Mouse (Mus musculus) heart, postnatal 25 days (tissue): ENCODE results near the gene Gm20388. TPM values are rescaled to one million over a fixed set of nuclear protein-coding genes. Genes with fewer than 3 reads are reported as not detected.
A peak's percentile ranks its signal among the peaks of the same experiment; 100 is the strongest.

Experiments used
- DNase-seq: peaks from one replicate; pipeline ENCODE4 v3.0.0; 2022; ENCODE audit warnings: low spot score
- intact Hi-C: fragments of 180-260 bp; cut with DNase I; formaldehyde crosslinking; loops from one replicate; pipeline ENCODE4 v1.15.1; 2025
- total RNA-seq, 2 experiments: library from RNA; stranded (reverse); gene quantifications; 2 replicates each; pipeline ENCODE4 v1.2.3; 2021

Gene Gm20388
- total RNA-seq, 2 experiments from 2014 or later: 2.7 TPM; not detected in 1

DNA sequence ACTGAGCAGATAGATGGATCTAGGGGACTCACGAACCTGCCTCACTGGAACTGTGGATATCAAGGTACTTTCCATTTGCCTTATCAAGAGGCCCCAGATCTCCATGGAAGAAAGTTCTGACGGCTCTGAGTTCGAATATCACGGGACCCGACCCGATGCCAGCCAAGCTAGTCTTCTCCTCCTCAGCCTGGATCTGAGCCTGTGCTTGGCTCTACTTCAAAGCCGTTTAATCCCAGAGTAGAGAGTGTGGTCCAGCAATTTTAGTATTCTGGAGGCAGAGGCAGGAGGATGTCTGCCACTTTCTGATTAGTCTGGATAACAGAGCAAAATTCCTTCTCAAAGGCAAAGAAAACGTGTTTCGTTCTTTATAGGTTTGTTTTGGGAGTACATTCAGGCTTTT lies 1024.0 kb downstream of the Gm20388 start:
- no peak for DNase-seq
- intact Hi-C loops: no loop called here

GRCm38 (mm10) chr8:120936685-120937084 lies 1026.0 kb downstream of the Gm20388 start:
- no peak for DNase-seq
- intact Hi-C loops: no loop called here

- intact Hi-C loops: no loop called here
- DNase-seq: no peak
Measured at GRCm38 (mm10) chr8:120937474-120937873, 1026.8 kb downstream of the Gm20388 start.

DNA sequence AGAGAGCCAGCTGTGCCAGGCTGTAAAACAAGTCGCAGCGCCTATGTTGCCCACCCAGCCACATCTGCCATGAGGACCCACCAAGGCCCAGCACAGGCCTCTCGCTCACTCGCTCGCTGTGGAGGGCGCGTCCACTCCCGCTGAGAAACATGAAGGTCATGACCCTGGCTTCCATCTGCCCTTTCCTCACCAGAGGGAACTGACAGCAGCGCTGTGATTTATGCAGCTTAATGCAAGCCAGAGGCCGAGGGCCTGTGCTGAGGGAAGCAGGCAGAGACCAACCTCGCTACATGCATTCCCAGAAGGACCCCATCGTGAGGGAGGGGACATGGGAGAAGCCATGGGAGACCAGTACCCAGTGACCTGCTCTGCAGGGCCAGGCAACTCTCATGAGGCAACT lies 1029.6 kb downstream of the Gm20388 start:
- DNase-seq: no peak
- intact Hi-C loops: no loop called here

DNA sequence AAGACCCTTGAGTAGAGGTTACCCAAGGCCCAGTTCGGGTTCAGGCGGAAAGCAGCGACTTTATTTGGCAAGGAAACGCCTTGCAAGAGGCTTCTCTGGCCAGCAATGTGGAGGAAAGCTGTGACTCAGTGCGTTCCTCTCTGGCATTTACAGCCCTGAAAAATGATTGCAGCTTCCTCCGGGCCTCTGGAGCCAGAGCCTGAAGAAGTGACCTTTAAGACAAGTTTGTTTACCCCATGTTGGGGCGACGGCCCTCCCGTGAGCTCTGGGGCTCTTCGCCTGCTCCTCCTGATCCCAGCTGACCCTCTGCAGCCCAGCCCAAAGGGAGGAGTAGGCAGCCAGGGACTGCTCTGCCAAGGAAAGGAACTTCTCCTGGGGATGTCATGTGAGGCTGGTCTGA lies 1036.6 kb downstream of the Gm20388 start:
- intact Hi-C loops: no loop called here
- peak; percentile 26 for DNase-seq

DNA sequence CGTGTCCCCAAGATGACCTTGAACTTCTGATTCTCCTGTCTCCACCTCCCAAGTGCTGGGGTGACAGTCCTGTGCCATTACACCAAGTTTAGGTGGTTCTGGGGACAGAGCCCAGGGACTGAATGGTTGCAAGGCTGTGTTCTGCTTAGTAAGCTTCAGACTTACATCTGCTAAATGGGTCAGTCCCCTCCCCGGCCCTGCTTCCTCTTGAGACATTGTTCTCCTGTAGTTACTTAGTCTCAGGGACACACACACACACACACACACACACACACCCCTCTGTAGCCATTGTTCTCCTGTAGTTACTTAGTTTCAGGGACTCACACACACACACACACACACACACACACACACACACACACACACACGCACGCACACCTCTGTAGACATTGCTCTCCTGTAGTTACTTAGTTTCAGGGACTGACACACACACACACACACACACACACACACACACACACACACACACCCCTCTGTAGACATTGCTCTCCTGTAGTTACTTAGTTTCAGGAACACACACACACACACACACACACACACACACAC lies 1037.5 kb downstream of the Gm20388 start:
- intact Hi-C loops: no loop called here
- DNase-seq: no peak

GRCm38 (mm10) chr8:120948620-120949491 lies 1038.2 kb downstream of the Gm20388 start:
- DNase-seq: no peak

GRCm38 (mm10) chr8:120950674-120951218 lies 1040.1 kb downstream of the Gm20388 start:
- intact Hi-C loops: no loop called here
- DNase-seq: no peak

More at GRCm38 (mm10) chr8:120948620-120949491, 1038.2 kb downstream of the Gm20388 start:
- intact Hi-C loops: no loop called here

DNA sequence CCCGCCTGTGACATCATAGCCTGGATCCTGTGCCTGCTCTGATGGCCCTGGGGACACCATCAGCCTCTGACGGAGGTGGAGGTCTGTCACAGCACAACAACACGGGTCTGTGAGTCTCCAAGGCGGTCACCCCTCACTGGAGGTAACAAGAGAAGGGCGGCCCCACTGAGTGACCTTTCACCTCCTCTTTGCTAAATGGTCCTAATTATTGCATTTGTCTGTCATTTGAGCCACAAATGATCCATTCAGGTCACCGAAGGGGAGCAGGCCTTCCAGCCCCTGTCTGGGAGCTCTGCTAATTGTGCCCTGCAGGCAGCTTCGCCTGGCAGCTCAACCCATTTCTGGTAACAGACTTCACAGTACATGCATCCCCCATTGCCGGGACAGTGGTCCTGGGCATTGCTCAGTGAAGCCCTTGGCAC lies 1048.8 kb downstream of the Gm20388 start:
- no peak for DNase-seq
- intact Hi-C loops: no loop called here

GRCm38 (mm10) chr8:120962606-120963380 lies 1052.2 kb downstream of the Gm20388 start:
- intact Hi-C loops: no loop called here
- peak; percentile 20 for DNase-seq

DNA sequence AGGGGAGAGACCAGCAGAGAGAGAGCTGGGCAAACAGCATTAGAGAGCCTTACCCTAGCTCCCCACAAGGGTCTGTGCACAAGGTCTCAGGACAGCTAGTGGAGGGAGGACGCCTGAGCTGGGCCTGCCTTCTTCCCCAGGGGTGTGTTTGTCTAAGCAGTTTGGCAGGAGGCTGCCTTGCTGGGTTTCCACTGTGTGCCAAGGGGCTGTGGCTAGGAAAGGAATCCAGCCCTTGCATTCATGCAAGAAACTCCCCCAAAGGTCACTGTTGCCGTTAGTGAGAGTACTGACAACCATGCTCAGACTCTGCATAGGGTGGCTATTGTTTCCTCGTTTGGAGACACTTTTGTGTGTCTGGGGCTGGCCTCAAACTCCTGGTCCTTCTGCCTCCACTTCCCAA lies 1055.9 kb downstream of the Gm20388 start:
- intact Hi-C loops: no loop called here
- no peak for DNase-seq

DNA sequence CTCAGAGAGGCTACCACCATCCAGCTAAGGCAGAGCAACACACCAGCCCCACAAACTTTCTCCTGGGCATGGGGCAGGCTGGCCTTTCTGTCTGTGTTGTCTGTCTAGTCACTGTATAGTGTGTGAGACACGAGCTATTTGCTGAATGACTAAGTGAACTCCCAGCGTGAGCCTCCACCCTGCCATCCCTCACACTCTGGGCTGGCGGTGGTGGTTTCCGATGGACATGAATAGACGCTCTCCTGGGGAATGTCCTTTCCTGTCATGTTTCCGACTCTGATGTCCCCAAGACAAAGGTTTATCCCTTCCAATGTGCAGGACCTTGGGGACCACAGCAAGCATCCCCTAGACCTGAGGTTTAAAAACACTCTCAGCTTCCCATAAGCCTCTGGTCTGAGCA lies 1057.7 kb downstream of the Gm20388 start:
- intact Hi-C loops: no loop called here

GRCm38 (mm10) chr8:120970346-120970745 lies 1059.7 kb downstream of the Gm20388 start:
- DNase-seq: no peak
- intact Hi-C loops: loop anchor here (1.0 to 5.0 kb wide), 2 partner anchors 122 to 143 kb away; no protein-coding TSS in a partner anchor

More for the DNA sequence above, 1057.7 kb downstream of the Gm20388 start:
- DNase-seq: no peak

DNA sequence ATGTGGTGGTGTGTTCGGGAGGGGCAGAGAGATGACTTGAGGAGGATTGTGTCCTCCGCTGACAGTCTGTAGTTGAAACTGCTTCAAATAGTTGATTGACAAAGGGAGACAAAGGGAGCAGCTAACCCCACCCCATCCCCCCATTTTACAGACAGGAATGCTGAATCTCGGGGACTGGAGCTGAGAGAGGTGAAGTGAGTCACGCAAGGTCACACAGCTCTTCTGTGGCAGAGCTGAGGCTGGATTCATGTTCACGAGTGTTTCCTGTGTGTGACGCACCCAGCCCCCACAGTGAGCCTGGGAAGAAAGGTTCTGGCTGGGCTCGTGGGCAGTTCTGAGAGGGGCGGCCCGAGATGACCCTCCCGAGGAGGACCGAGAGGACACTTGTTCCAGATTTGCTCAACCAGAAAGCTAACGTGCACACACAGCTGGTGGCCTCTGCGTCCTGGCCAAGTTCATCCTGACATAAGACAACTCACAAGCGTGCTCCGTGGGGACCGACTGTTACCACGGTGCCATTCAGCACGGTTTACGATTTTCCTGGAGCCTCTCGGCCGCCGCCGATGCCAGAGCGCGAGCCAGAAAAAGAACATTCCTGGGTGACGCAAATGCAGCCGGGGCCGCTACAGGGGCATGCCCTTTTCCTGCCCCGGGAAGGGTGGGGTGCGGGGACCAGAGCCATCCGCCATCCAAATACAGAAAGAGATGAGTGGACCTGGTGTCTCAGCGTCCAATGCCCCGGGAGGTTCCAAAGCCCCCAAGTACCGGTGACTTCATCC lies 1061.2 kb downstream of the Gm20388 start:
- peak; percentile 63 for DNase-seq
- intact Hi-C loops: loop anchor here (5.0 kb wide), 1 partner anchor 145 kb away; no protein-coding TSS in a partner anchor

DNA sequence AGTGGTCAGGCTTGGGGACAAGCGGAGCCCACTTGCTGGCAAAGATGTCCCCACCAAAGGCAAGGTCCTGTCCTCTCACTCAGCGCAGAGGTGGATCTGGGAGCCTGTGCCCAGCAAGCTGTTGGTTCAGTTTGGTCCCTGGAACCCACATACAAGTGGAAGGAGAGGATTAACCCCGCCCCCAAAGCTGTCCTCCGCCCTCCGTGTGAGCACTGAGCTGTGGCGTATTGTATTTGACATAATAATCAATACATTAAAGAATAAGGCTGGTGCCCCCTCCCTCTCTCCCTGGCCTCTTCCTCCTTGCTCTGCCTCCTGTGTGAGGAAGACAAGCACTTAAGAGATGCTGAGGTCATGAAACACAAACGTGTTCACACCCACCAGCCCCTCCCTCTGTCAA lies 1062.4 kb downstream of the Gm20388 start:
- DNase-seq: no peak
- intact Hi-C loops: loop anchor here (5.0 kb wide), 1 partner anchor 146 kb away; no protein-coding TSS in a partner anchor

DNA sequence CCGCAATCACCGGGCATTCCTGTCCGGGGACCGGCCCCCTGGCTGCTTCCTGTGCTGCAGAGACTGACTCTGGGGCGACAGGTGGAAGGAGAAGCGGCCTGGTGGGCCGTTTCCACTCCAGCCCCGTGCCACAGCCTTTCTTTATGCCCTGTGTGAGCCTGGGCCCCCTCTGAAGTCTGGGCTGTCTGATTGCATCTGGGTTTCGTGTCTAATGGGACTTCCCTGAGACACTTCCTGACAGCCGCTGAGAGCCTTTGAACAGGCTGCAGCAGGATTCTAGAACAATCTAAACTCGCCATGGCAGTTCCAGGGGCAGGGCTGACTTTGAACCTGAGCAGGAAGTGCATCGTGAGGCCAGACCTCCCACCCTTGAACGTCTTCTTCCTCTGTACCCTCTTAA lies 1066.5 kb downstream of the Gm20388 start:
- DNase-seq: no peak
- intact Hi-C loops: no loop called here

DNA sequence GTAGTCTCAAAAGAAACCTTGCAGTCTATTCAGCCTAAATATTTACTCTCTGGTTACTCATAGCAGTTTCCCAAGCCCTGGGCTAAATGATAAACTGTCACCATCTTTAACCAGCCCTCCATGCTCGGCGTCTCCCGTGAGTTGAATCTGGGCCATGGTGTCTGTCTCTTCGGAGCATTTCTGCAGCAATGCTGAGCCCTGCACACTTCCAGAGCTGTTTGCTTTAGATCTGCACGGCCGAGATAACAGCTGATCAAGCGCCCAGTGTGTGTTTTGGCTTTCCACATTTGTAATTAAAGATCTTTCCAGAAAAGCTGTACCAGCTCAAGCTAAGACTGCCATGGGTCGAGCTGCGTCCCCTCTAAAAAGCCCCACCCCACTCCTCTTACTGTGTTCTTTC lies 1068.6 kb downstream of the Gm20388 start:
- intact Hi-C loops: no loop called here
- no peak for DNase-seq

- intact Hi-C loops: no loop called here
- DNase-seq: no peak
Measured at GRCm38 (mm10) chr8:120980948-120981347, 1070.3 kb downstream of the Gm20388 start.

DNA sequence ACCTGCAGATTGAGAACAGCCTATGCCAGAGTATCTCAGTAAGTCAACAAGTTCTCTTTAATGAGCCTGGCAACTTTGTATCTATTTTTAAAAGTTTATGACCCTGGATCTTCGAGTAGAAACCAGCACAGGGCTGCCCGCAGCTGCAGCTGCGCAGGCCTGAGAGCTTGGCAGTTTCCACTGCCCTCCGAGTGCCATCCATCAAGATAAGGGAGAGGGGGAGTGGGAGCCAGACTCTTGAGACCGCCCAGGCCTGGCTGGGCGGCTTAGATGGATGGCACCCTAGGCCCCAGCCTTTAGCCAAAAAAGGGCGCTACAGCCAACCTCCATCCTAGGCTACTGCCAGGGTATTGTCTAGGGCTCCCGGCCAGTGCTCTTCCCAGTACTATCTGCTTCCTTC lies 1074.2 kb downstream of the Gm20388 start:
- intact Hi-C loops: no loop called here

More for the DNA sequence above, 1074.2 kb downstream of the Gm20388 start:
- no peak for DNase-seq
